In the genomic region with DNA sequence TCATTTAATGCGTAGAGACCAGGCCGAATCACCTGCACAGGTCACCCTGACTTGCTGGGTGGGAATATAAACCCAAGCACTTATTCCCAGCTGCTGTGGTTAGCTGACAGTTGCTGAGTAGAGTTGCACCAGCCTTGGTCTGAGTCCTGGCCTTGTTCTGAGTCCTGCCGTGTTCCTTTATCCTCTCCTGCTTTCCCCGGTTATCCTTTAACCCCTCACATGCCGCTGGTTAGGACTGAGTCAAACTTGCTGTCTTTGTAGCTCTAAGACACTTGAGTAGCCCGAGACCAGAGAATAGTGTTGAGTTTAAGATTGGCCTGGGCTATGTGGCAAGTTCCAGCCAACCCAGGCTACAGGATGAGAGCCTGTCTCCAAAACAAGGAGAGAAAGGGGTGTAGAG, we compare ENCODE assay signal across 19 mouse cellular contexts.
DNase-seq lines count a peak whose midpoint lies in the region; ATAC-seq and TF ChIP-seq lines count a peak whose summit lies in the region.
"Had no signal": no experiment of that assay in that cellular context is flagged by ENCODE, and none has a peak within 500 bp of the region (broad histone marks: within the 10 kb centered on the region; RNA-seq: fewer than 3 reads in every experiment).

No protein-coding gene starts in this region.

- no peaks in the 10 kb centered on the region for H3K9me3 ChIP-seq in stomach, embryonic 16.5 days (replicated peaks; ENCODE audit: control insufficient read depth, low read length)
- H3K9me3 ChIP-seq in stomach, postnatal 0 days (ENCODE audit: control insufficient read depth, low read length) = no peaks in the 10 kb centered on the region
- H3K9me3 ChIP-seq in intestine, embryonic 16.5 days (ENCODE audit: control insufficient read depth, low read length) = no peaks in the 10 kb centered on the region
- H3K9me3 ChIP-seq in hindbrain, postnatal 0 days (ENCODE audit: low read length) = no peaks in the 10 kb centered on the region
- H3K9me3 ChIP-seq: heart, embryonic 10.5 days had no signal

- no peaks in the 10 kb centered on the region; the same call in 1 of the 2 replicates for H3K36me3 ChIP-seq in kidney, adult 2 months (ENCODE audit: control insufficient read depth, insufficient read depth, low read length)
- no peaks in the 10 kb centered on the region for H3K36me3 ChIP-seq in stomach, embryonic 16.5 days (ENCODE audit: control insufficient read depth, insufficient read depth, low read length)
- no peaks in the 10 kb centered on the region; the same call in 1 of the 2 replicates for H3K36me3 ChIP-seq in stomach, postnatal 0 days (ENCODE audit: control insufficient read depth, insufficient read depth, low read length)
- no peaks in the 10 kb centered on the region for H3K36me3 ChIP-seq in intestine, embryonic 16.5 days (ENCODE audit: control insufficient read depth, insufficient read depth, low read length)
- no peaks in the 10 kb centered on the region for H3K36me3 ChIP-seq in hindbrain, postnatal 0 days (ENCODE audit: insufficient read depth, low read length)
- H3K36me3 ChIP-seq: heart, embryonic 10.5 days had no signal

- no peak overlapping the region for H3K4me3 ChIP-seq in kidney, adult 2 months (ENCODE audit: insufficient read depth, low read depth, low read length)
- no peak overlapping the region for H3K4me3 ChIP-seq in stomach, embryonic 16.5 days (replicated peaks; ENCODE audit: low read length)
- no peak overlapping the region for H3K4me3 ChIP-seq in stomach, postnatal 0 days (ENCODE audit: low read depth, low read length)
- H3K4me3 ChIP-seq in intestine, embryonic 16.5 days (ENCODE audit: low read length) = no peak overlapping the region
- no peak overlapping the region for H3K4me3 ChIP-seq in hindbrain, postnatal 0 days (ENCODE audit: low read length)
- H3K4me3 ChIP-seq: heart, embryonic 10.5 days; layer of hippocampus, adult 2 months had no signal

- peaks cover 42% of the 10 kb centered on the region for H3K4me1 ChIP-seq in kidney, adult 2 months (ENCODE audit: control insufficient read depth, insufficient read depth, low read length)
- H3K4me1 ChIP-seq in stomach, embryonic 16.5 days (ENCODE audit: control insufficient read depth, insufficient read depth, low read length) = peaks cover 42% of the 10 kb centered on the region
- peaks cover 10% of the 10 kb centered on the region for H3K4me1 ChIP-seq in stomach, postnatal 0 days (replicated peaks; ENCODE audit: control insufficient read depth, insufficient read depth)
- peaks cover 72% of the 10 kb centered on the region for H3K4me1 ChIP-seq in intestine, embryonic 16.5 days (ENCODE audit: control insufficient read depth, insufficient read depth, low read length)
- no peaks in the 10 kb centered on the region for H3K4me1 ChIP-seq in hindbrain, postnatal 0 days (ENCODE audit: insufficient read depth, low read length)

- ATAC-seq in stomach, embryonic 16.5 days (ENCODE audit: insufficient read depth, low FRiP score) = no peak
- ATAC-seq in stomach, postnatal 0 days (ENCODE audit: low FRiP score, low TSS enrichment) = no peak
- ATAC-seq in intestine, embryonic 16.5 days = no peak
- ATAC-seq in hindbrain, postnatal 0 days = no peak

- no peak overlapping the region; the same call in 1 of the 2 replicates for H3K9ac ChIP-seq in stomach, embryonic 16.5 days (ENCODE audit: low read length)
- H3K9ac ChIP-seq in stomach, postnatal 0 days (ENCODE audit: low read length) = no peak overlapping the region
- peak overlapping the region; percentile 32 for H3K9ac ChIP-seq in intestine, embryonic 16.5 days (ENCODE audit: low read depth, low read length)
- H3K9ac ChIP-seq in hindbrain, postnatal 0 days (replicated peaks; ENCODE audit: low read length) = no peak overlapping the region
- H3K9ac ChIP-seq: liver, embryonic 14.5 days had no signal

- TF ChIP-seq CTCF in kidney, adult 2 months (conservative IDR thresholded peaks at IDR 0.05; ENCODE audit: insufficient read depth, insufficient read length, low read depth, low read length) = no peak
- no peak for TF ChIP-seq CTCF in stomach, postnatal 0 days (IDR thresholded peaks at IDR 0.05; ENCODE audit: low read depth)
- no peak for TF ChIP-seq CTCF in hindbrain, postnatal 0 days (IDR thresholded peaks at IDR 0.05; ENCODE audit: low read depth)

- WGBS in kidney, adult 2 months = 48% methylated on average over 6 of the region's 6 CpGs
- 55% methylated on average over 6 of the region's 6 CpGs for WGBS in stomach, embryonic 16.5 days
- WGBS in stomach, postnatal 0 days = 56% methylated on average over 6 of the region's 6 CpGs
- 54% methylated on average over 6 of the region's 6 CpGs for WGBS in intestine, embryonic 16.5 days
- 46% methylated on average over 6 of the region's 6 CpGs for WGBS in hindbrain, postnatal 0 days

- TF ChIP-seq EP300 in stomach, postnatal 0 days (optimal IDR thresholded peaks at IDR 0.05) = no peak

- H3K27ac ChIP-seq in kidney, adult 2 months (ENCODE audit: insufficient read depth, low read depth, low read length) = peak overlapping the region; percentile 72
- 0 out of 2 replicates have a peak overlapping the region, but pooled peaks have one; percentile 8 for H3K27ac ChIP-seq in stomach, embryonic 16.5 days (ENCODE audit: low read length)
- H3K27ac ChIP-seq in stomach, postnatal 0 days (replicated peaks) = no peak overlapping the region; the same call in 1 of the 2 replicates
- peak overlapping the region; percentile 87 for H3K27ac ChIP-seq in intestine, embryonic 16.5 days (ENCODE audit: low read length)
- no peak overlapping the region for H3K27ac ChIP-seq in hindbrain, postnatal 0 days
- H3K27ac ChIP-seq: layer of hippocampus, adult 2 months; liver, embryonic 14.5 days had no signal

- no peaks in the 10 kb centered on the region for H3K27me3 ChIP-seq in kidney, adult 2 months (replicated peaks; ENCODE audit: control insufficient read depth, insufficient read depth, low read length)
- H3K27me3 ChIP-seq in stomach, embryonic 16.5 days (ENCODE audit: control insufficient read depth, insufficient read depth, low read length) = no peaks in the 10 kb centered on the region
- no peaks in the 10 kb centered on the region for H3K27me3 ChIP-seq in stomach, postnatal 0 days (ENCODE audit: control insufficient read depth, insufficient read depth, low read length)
- H3K27me3 ChIP-seq in intestine, embryonic 16.5 days (replicated peaks; ENCODE audit: control insufficient read depth, insufficient read depth, low read length) = no peaks in the 10 kb centered on the region
- no peaks in the 10 kb centered on the region for H3K27me3 ChIP-seq in hindbrain, postnatal 0 days (ENCODE audit: insufficient read depth, low read length)

- H3K4me2 ChIP-seq in stomach, embryonic 16.5 days (ENCODE audit: low read depth, low read length) = no peak overlapping the region
- no peak overlapping the region for H3K4me2 ChIP-seq in stomach, postnatal 0 days (replicated peaks; ENCODE audit: low read depth)
- peak overlapping the region; percentile 13; the same call in 1 of the 2 replicates for H3K4me2 ChIP-seq in intestine, embryonic 16.5 days (ENCODE audit: low read depth, low read length)
- no peak overlapping the region for H3K4me2 ChIP-seq in hindbrain, postnatal 0 days (ENCODE audit: low read depth, low read length)

- peak; percentile 62 for DNase-seq in kidney, adult 2 months
- no peak for DNase-seq in kidney, adult 18-20 months
- DNase-seq in stomach, postnatal 0 days (ENCODE audit: low spot score) = no peak
- no peak for DNase-seq in hindbrain, postnatal 0 days (ENCODE audit: low spot score)
- no peak for DNase-seq in embryo, embryonic 10 days (ENCODE audit: low spot score)
- DNase-seq in right cerebral cortex, postnatal 4 days = no peak
- DNase-seq: adrenal gland, postnatal 25 days; cerebellum, adult 9-10 months; kidney, postnatal 10 days; lung, postnatal 4 days; midbrain, embryonic 14.5 days; right cerebral cortex, postnatal 25 days; thymus, adult 18-20 months; thymus, postnatal 36 days had no signal

- TF ChIP-seq POLR2A in kidney, adult 2 months (IDR thresholded peaks at IDR 0.05; ENCODE audit: low read depth, low read length) = no peak

Comparison
In these comparisons a context has a peak if more than half of its experiments do, and no peak if none do; other contexts are left out.
1. H3K27ac ChIP-seq: peak in kidney, adult 2 months (single experiment), stomach, embryonic 16.5 days (single experiment) and intestine, embryonic 16.5 days (single experiment); none in stomach, postnatal 0 days (single experiment) and hindbrain, postnatal 0 days (single experiment).